Mouse (Mus musculus) ES-Bruce4 (cell line): ENCODE measurements around the gene Ints14.

Source experiments
- CTCF ChIP-seq: IDR thresholded peaks from one replicate; pipeline ENCODE4 v1.8.1; 2011; ENCODE audit warnings: low read depth, low read length
- POLR2A ChIP-seq: IDR thresholded peaks from one replicate; pipeline ENCODE4 v1.8.1; 2011; ENCODE audit warnings: low read length; ENCODE audit not compliant: insufficient read depth

DNA sequence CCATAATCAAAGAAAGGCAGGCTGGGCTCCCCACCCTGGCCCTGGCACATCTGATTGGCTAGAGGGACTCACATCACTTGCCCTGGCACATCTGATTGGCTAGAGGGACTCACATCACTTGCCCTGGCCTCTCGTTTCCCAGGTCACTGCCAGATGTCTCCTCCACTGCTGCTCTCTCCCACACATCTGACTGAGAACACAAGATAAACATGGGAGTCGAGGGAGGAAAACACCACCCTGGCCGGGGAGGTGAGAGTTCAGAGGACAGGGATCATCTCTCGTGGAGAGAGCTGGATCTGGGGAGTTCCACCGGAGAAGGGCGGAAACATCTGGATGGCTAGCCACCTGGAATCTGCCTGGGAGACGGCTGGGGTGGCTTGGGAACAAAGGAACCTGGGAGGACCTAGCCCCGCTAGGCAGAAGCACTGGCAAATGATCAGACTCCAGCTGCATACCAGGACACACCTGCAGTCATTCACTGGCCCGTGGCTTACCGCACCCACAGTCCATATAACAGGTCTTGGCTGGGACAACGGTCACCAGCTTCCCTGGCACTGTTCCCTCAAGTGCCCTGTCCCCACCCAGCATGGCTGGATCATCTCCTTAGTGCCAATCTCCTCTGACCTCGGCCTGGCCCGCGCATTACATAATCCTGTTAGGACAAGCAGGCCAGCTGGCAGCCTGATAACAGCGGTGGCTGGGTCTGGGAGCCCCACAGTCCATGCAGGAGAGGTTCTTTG, 26.5 kb upstream of the Ints14 start:
- no peak for TF ChIP-seq CTCF
- no peak for TF ChIP-seq POLR2A
